9 mouse cellular contexts compared by ENCODE assay signal in the genomic region with DNA sequence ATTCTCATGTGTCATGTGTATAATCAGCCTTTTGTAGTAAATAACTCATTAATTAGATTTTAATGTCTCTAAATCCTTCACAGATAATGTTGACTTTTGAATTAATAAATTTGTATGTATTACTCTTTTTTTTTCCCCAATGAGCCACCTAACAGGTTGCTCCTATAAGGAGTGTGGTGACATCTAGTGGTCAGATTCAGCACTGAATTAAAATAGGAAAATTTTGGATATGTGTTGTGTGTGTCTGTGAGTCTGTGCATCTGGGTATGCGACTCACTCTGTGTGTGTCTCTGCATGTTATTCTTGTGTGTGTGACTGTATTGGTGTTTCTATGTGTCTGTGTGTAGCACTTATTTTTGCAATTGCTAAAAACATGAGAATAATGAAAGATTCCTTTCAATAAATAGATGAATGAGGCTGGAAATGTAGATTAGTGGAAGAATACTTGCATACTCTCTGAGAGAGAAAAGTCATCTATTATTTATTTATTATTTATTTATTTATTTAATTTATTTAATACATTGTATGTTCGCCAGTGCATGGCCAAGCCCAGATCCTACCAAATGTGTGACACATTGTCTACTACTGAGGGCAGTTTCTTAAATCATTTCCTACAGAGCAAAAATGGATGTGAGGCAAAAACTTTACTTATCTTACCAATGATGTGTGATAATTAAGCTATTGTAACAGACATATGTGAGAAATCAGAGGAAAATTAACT.
DNase-seq lines count a peak whose midpoint lies in the region; ATAC-seq and TF ChIP-seq lines count a peak whose summit lies in the region.
"Had no signal": no experiment of that assay in that cellular context is flagged by ENCODE, and none has a peak within 500 bp of the region (broad histone marks: within the 10 kb centered on the region; RNA-seq: fewer than 3 reads in every experiment).

No protein-coding gene starts in this region.

- H3K9ac ChIP-seq in liver, embryonic 14.5 days (replicated peaks): no peak overlapping the region
- H3K9ac ChIP-seq in liver, embryonic 11.5 days (ENCODE audit: low read depth, low read length): no peak overlapping the region
- H3K9ac ChIP-seq in forebrain, embryonic 15.5 days (replicated peaks): no peak overlapping the region
- H3K9ac ChIP-seq in midbrain, embryonic 16.5 days (ENCODE audit: low read depth, low read length): no peak overlapping the region

- no peaks in the 10 kb centered on the region for H3K4me1 ChIP-seq in liver, embryonic 14.5 days (replicated peaks; ENCODE audit: control insufficient read depth in 2 of 2, insufficient read depth in 2 of 2, low read length in 1 of 2)
- H3K4me1 ChIP-seq in liver, embryonic 11.5 days (replicated peaks; ENCODE audit: control insufficient read depth, insufficient read depth, low read length): no peaks in the 10 kb centered on the region
- H3K4me1 ChIP-seq in forebrain, embryonic 15.5 days: no peaks in the 10 kb centered on the region
- H3K4me1 ChIP-seq in midbrain, embryonic 16.5 days (ENCODE audit: control insufficient read depth, insufficient read depth, low read length): no peaks in the 10 kb centered on the region

- DNase-seq in cerebellum, postnatal 10 days: peak; percentile 37 to 78
- no peak for DNase-seq in cerebellum, adult 11-12 months
- peak in 1 of 3 experiments; percentile 6 for DNase-seq in liver, embryonic 14.5 days (ENCODE audit: low read depth in 3 of 3, low spot score in 3 of 3)
- no peak for DNase-seq in liver, embryonic 11.5 days (ENCODE audit: low spot score)
- no peak for DNase-seq in gastrocnemius, postnatal 25 days

- no peak overlapping the region for H3K27ac ChIP-seq in liver, embryonic 14.5 days
- H3K27ac ChIP-seq in liver, embryonic 11.5 days (ENCODE audit: low read depth, low read length): no peak overlapping the region
- no peak overlapping the region for H3K27ac ChIP-seq in forebrain, embryonic 15.5 days (replicated peaks)
- H3K27ac ChIP-seq in midbrain, embryonic 16.5 days (ENCODE audit: low read length): no peak overlapping the region

- no peak overlapping the region for H3K4me3 ChIP-seq in liver, embryonic 14.5 days (ENCODE audit: insufficient read depth in 1 of 2, low read depth in 2 of 2, low read length in 2 of 2)
- H3K4me3 ChIP-seq in liver, embryonic 11.5 days (ENCODE audit: low read depth, low read length): no peak overlapping the region
- no peak overlapping the region for H3K4me3 ChIP-seq in forebrain, embryonic 15.5 days
- H3K4me3 ChIP-seq in midbrain, embryonic 16.5 days (ENCODE audit: low read depth, low read length): no peak overlapping the region
- H3K4me3 ChIP-seq: myocyte had no signal

- H3K36me3 ChIP-seq in liver, embryonic 14.5 days (replicated peaks; ENCODE audit: control insufficient read depth, insufficient read depth, low read depth): no peaks in the 10 kb centered on the region
- no peaks in the 10 kb centered on the region for H3K36me3 ChIP-seq in liver, embryonic 11.5 days (ENCODE audit: control insufficient read depth, insufficient read depth, low read length)
- H3K36me3 ChIP-seq in forebrain, embryonic 15.5 days: no peaks in the 10 kb centered on the region
- no peaks in the 10 kb centered on the region for H3K36me3 ChIP-seq in midbrain, embryonic 16.5 days (ENCODE audit: control insufficient read depth, insufficient read depth, low read length)

- no peak overlapping the region for H3K4me2 ChIP-seq in liver, embryonic 14.5 days (ENCODE audit: low read depth)
- no peak overlapping the region for H3K4me2 ChIP-seq in liver, embryonic 11.5 days
- no peak overlapping the region for H3K4me2 ChIP-seq in forebrain, embryonic 15.5 days (replicated peaks)
- H3K4me2 ChIP-seq in midbrain, embryonic 16.5 days (ENCODE audit: low read length): no peak overlapping the region

- WGBS in liver, embryonic 14.5 days (ENCODE audit: insufficient replicate concordance): 51% methylated on average over 2 of the region's 2 CpGs
- WGBS in liver, embryonic 11.5 days: 63% methylated on average over 2 of the region's 2 CpGs
- WGBS in forebrain, embryonic 15.5 days: 67% methylated on average over 2 of the region's 2 CpGs
- WGBS in midbrain, embryonic 16.5 days: 76% methylated on average over 2 of the region's 2 CpGs

- no peaks in the 10 kb centered on the region for H3K9me3 ChIP-seq in liver, embryonic 14.5 days (ENCODE audit: control insufficient read depth, low read length)
- H3K9me3 ChIP-seq in liver, embryonic 11.5 days (ENCODE audit: control insufficient read depth, low read length): no peaks in the 10 kb centered on the region
- H3K9me3 ChIP-seq in forebrain, embryonic 15.5 days: no peaks in the 10 kb centered on the region
- no peaks in the 10 kb centered on the region for H3K9me3 ChIP-seq in midbrain, embryonic 16.5 days (replicated peaks; ENCODE audit: control insufficient read depth, low read length, poor library complexity, severe bottlenecking)

- no peaks in the 10 kb centered on the region for H3K27me3 ChIP-seq in liver, embryonic 14.5 days (ENCODE audit: control insufficient read depth, insufficient read depth, low read length)
- no peaks in the 10 kb centered on the region for H3K27me3 ChIP-seq in liver, embryonic 11.5 days (replicated peaks; ENCODE audit: control insufficient read depth, insufficient read depth, low read length)
- H3K27me3 ChIP-seq in forebrain, embryonic 15.5 days: no peaks in the 10 kb centered on the region
- no peaks in the 10 kb centered on the region for H3K27me3 ChIP-seq in midbrain, embryonic 16.5 days (ENCODE audit: control insufficient read depth, insufficient read depth, low read depth, low read length)

- no peak for ATAC-seq in liver, embryonic 14.5 days (ENCODE audit: insufficient read depth)
- no peak for ATAC-seq in liver, embryonic 11.5 days (replicated peaks; ENCODE audit: low FRiP score)
- ATAC-seq in forebrain, embryonic 15.5 days (replicated peaks): peak; percentile 68
- peak; percentile 87 for ATAC-seq in midbrain, embryonic 16.5 days
- no peak for ATAC-seq in activated CD4-positive, CD25-positive, alpha-beta regulatory T cell, adult 4 months

- TF ChIP-seq CTCF in liver, embryonic 14.5 days (IDR thresholded peaks at IDR 0.05; ENCODE audit: low read depth): peak; percentile 40; the same call in 1 of the 2 replicates

- TF ChIP-seq EP300 in liver, embryonic 14.5 days (IDR thresholded peaks at IDR 0.05; ENCODE audit: low read depth): no peak

Comparison
In these comparisons a context has a peak if more than half of its experiments do, and no peak if none do; other contexts are left out.
1. DNase-seq: peak in cerebellum, postnatal 10 days (2 of 2); none in cerebellum, adult 11-12 months (single experiment), liver, embryonic 11.5 days (single experiment) and gastrocnemius, postnatal 25 days (single experiment).
2. ATAC-seq: peak in forebrain, embryonic 15.5 days (single experiment) and midbrain, embryonic 16.5 days (single experiment); none in liver, embryonic 14.5 days (single experiment), liver, embryonic 11.5 days (single experiment) and activated CD4-positive, CD25-positive, alpha-beta regulatory T cell, adult 4 months (single experiment).